Mouse (Mus musculus): ENCODE data around the gene Commd1.

Commd1 gene

GRCm38 (mm10) chr11:22858441-22859300 is 123.5 kb downstream of the Commd1 start:
- peaks cover 17% of the 10 kb centered on the region for H3K36me3 ChIP-seq (ENCODE audit: insufficient read depth, low read length)
- H3K27me3 ChIP-seq (ENCODE audit: insufficient read depth, low read length): no peaks in the 10 kb centered on the region
- TF ChIP-seq CTCF (conservative IDR thresholded peaks at IDR 0.05; ENCODE audit: low read length): no peak
- no peaks in the 10 kb centered on the region for H3K9me3 ChIP-seq (ENCODE audit: low read length)
- peaks cover 73% of the 10 kb centered on the region for H3K4me1 ChIP-seq (replicated peaks; ENCODE audit: low read depth, low read length)
- peak overlapping the region; percentile 96 for H3K4me3 ChIP-seq (replicated peaks; ENCODE audit: low read length)

GRCm38 (mm10) chr11:22857705-22858440 is 124.3 kb downstream of the Commd1 start:
- Histone ChIP-seq H3K36me3 (ENCODE audit: insufficient read depth, low read length) (peaks cover 25% of the 10 kb centered on the region), H3K9me3 (ENCODE audit: low read length) (no peaks in the 10 kb centered on the region), H3K4me1 (replicated peaks; ENCODE audit: low read depth, low read length) (peaks cover 74% of the 10 kb centered on the region), H3K27me3 (ENCODE audit: insufficient read depth, low read length) (no peaks in the 10 kb centered on the region), H3K4me3 (replicated peaks; ENCODE audit: low read length) (peak overlapping the region; percentile 96)
- no peak for TF ChIP-seq POU5F1 (IDR thresholded peaks at IDR 0.05; ENCODE audit: borderline replicate concordance, low read length)
- no peak for TF ChIP-seq NANOG (IDR thresholded peaks at IDR 0.05; ENCODE audit: borderline replicate concordance, low read length)
- no peak for TF ChIP-seq CTCF (conservative IDR thresholded peaks at IDR 0.05; ENCODE audit: low read length)

GRCm38 (mm10) chr11:22857106-22857704 is 125.0 kb downstream of the Commd1 start:
- peak overlapping the region; percentile 96 for H3K4me3 ChIP-seq (replicated peaks; ENCODE audit: low read length)
- peaks cover 30% of the 10 kb centered on the region for H3K36me3 ChIP-seq (ENCODE audit: insufficient read depth, low read length)
- TF ChIP-seq NANOG (IDR thresholded peaks at IDR 0.05; ENCODE audit: borderline replicate concordance, low read length): no peak
- TF ChIP-seq CTCF (conservative IDR thresholded peaks at IDR 0.05; ENCODE audit: low read length): no peak
- no peak for TF ChIP-seq POU5F1 (IDR thresholded peaks at IDR 0.05; ENCODE audit: borderline replicate concordance, low read length)

GRCm38 (mm10) chr11:22856371-22856965 is 125.7 kb downstream of the Commd1 start:
- Histone ChIP-seq H3K27me3 (ENCODE audit: insufficient read depth, low read length) (no peaks in the 10 kb centered on the region), H3K36me3 (ENCODE audit: insufficient read depth, low read length) (peaks cover 30% of the 10 kb centered on the region), H3K4me1 (replicated peaks; ENCODE audit: low read depth, low read length) (peaks cover 78% of the 10 kb centered on the region), H3K4me3 (replicated peaks; ENCODE audit: low read length) (peak overlapping the region; percentile 24), H3K9me3 (ENCODE audit: low read length) (no peaks in the 10 kb centered on the region)
- TF ChIP-seq POU5F1 (IDR thresholded peaks at IDR 0.05; ENCODE audit: borderline replicate concordance, low read length) (no peak), CTCF (conservative IDR thresholded peaks at IDR 0.05; ENCODE audit: low read length) (no peak), NANOG (IDR thresholded peaks at IDR 0.05; ENCODE audit: borderline replicate concordance, low read length) (no peak)

More at GRCm38 (mm10) chr11:22857106-22857704, 125.0 kb downstream of the Commd1 start:
- Histone ChIP-seq H3K27me3 (ENCODE audit: insufficient read depth, low read length) (no peaks in the 10 kb centered on the region), H3K4me1 (replicated peaks; ENCODE audit: low read depth, low read length) (peaks cover 78% of the 10 kb centered on the region), H3K9me3 (ENCODE audit: low read length) (no peaks in the 10 kb centered on the region)

- Histone ChIP-seq H3K9me3 (ENCODE audit: low read length) (no peaks in the 10 kb centered on the region), H3K36me3 (ENCODE audit: insufficient read depth, low read length) (peaks cover 30% of the 10 kb centered on the region), H3K27me3 (ENCODE audit: insufficient read depth, low read length) (no peaks in the 10 kb centered on the region), H3K4me1 (replicated peaks; ENCODE audit: low read depth, low read length) (peaks cover 86% of the 10 kb centered on the region), H3K4me3 (replicated peaks; ENCODE audit: low read length) (peak overlapping the region; percentile 61)
- TF ChIP-seq POU5F1 (IDR thresholded peaks at IDR 0.05; ENCODE audit: borderline replicate concordance, low read length) (no peak), CTCF (conservative IDR thresholded peaks at IDR 0.05; ENCODE audit: low read length) (no peak), NANOG (IDR thresholded peaks at IDR 0.05; ENCODE audit: borderline replicate concordance, low read length) (no peak)
Measured at GRCm38 (mm10) chr11:22854571-22854970, 127.6 kb downstream of the Commd1 start.

- peaks cover 96% of the 10 kb centered on the region for H3K4me1 ChIP-seq (replicated peaks; ENCODE audit: low read depth, low read length)
- no peaks in the 10 kb centered on the region for H3K27me3 ChIP-seq (ENCODE audit: insufficient read depth, low read length)
- H3K4me3 ChIP-seq (replicated peaks; ENCODE audit: low read length): peak overlapping the region; percentile 61
- TF ChIP-seq CTCF (conservative IDR thresholded peaks at IDR 0.05; ENCODE audit: low read length): no peak
- no peak for TF ChIP-seq POU5F1 (IDR thresholded peaks at IDR 0.05; ENCODE audit: borderline replicate concordance, low read length)
- TF ChIP-seq NANOG (IDR thresholded peaks at IDR 0.05; ENCODE audit: borderline replicate concordance, low read length): no peak
- peaks cover 33% of the 10 kb centered on the region for H3K36me3 ChIP-seq (ENCODE audit: insufficient read depth, low read length)
- no peaks in the 10 kb centered on the region for H3K9me3 ChIP-seq (ENCODE audit: low read length)
Measured at GRCm38 (mm10) chr11:22853477-22854157, 128.6 kb downstream of the Commd1 start.

- H3K4me3 ChIP-seq (replicated peaks; ENCODE audit: low read length): peak overlapping the region; percentile 61
- TF ChIP-seq NANOG (IDR thresholded peaks at IDR 0.05; ENCODE audit: borderline replicate concordance, low read length) (no peak), CTCF (conservative IDR thresholded peaks at IDR 0.05; ENCODE audit: low read length) (no peak), POU5F1 (IDR thresholded peaks at IDR 0.05; ENCODE audit: borderline replicate concordance, low read length) (no peak)
- peaks cover 98% of the 10 kb centered on the region for H3K4me1 ChIP-seq (replicated peaks; ENCODE audit: low read depth, low read length)
- H3K9me3 ChIP-seq (ENCODE audit: low read length): no peaks in the 10 kb centered on the region
- peaks cover 38% of the 10 kb centered on the region for H3K36me3 ChIP-seq (ENCODE audit: insufficient read depth, low read length)
- no peaks in the 10 kb centered on the region for H3K27me3 ChIP-seq (ENCODE audit: insufficient read depth, low read length)
Measured at GRCm38 (mm10) chr11:22852510-22852909, 129.7 kb downstream of the Commd1 start.
